Mouse (Mus musculus): ENCODE measurements around the gene Mgll. TPM values are rescaled to one million over a fixed set of nuclear protein-coding genes. Genes with fewer than 3 reads are reported as not detected.

The Mgll gene
- total RNA-seq, 2 experiments from 2014 or later, result 197 to 247 TPM

GRCm38 (mm10) chr6:88826545-88826944 is 102.3 kb downstream of the Mgll start:
- peak; percentile 61 to 66 for DNase-seq (ENCODE audit: low spot score in 2 of 2)

- no peak for DNase-seq (ENCODE audit: low spot score in 2 of 2)
These were observed 102.8 kb downstream of the Mgll start for GRCm38 (mm10) chr6:88826965-88827364.

GRCm38 (mm10) chr6:88827395-88828205 is 103.4 kb downstream of the Mgll start:
- no peak for DNase-seq (ENCODE audit: low spot score in 2 of 2)

- no peak for DNase-seq (ENCODE audit: low spot score in 2 of 2)
These were observed 104.2 kb downstream of the Mgll start for GRCm38 (mm10) chr6:88828206-88829009.

GRCm38 (mm10) chr6:88829579-88829978 is 105.4 kb downstream of the Mgll start:
- no peak for DNase-seq (ENCODE audit: low spot score in 2 of 2)

GRCm38 (mm10) chr6:88830112-88830702 is 106.0 kb downstream of the Mgll start:
- DNase-seq (ENCODE audit: low spot score in 2 of 2), result no peak

GRCm38 (mm10) chr6:88831456-88831855 is 107.2 kb downstream of the Mgll start:
- DNase-seq (ENCODE audit: low spot score in 2 of 2), result peak; percentile 57 to 74

- DNase-seq (ENCODE audit: low spot score in 2 of 2), result no peak
These were observed 108.5 kb downstream of the Mgll start for GRCm38 (mm10) chr6:88832663-88833062.

- no peak for DNase-seq (ENCODE audit: low spot score in 2 of 2)
These were observed 109.3 kb downstream of the Mgll start for GRCm38 (mm10) chr6:88833340-88834140.

- DNase-seq (ENCODE audit: low spot score in 2 of 2), result no peak
These were observed 110.8 kb downstream of the Mgll start for GRCm38 (mm10) chr6:88835047-88835446.

GRCm38 (mm10) chr6:88836178-88836819 is 112.1 kb downstream of the Mgll start:
- no peak for DNase-seq (ENCODE audit: low spot score in 2 of 2)

GRCm38 (mm10) chr6:88837999-88838398 is 113.8 kb downstream of the Mgll start:
- DNase-seq (ENCODE audit: low spot score in 2 of 2), result no peak

GRCm38 (mm10) chr6:88838613-88839012 is 114.4 kb downstream of the Mgll start:
- DNase-seq (ENCODE audit: low spot score in 2 of 2), result no peak

GRCm38 (mm10) chr6:88839135-88839970 is 115.1 kb downstream of the Mgll start:
- no peak for DNase-seq (ENCODE audit: low spot score in 2 of 2)

GRCm38 (mm10) chr6:88840211-88840610 is 116.0 kb downstream of the Mgll start:
- no peak for DNase-seq (ENCODE audit: low spot score in 2 of 2)

GRCm38 (mm10) chr6:88840791-88841513 is 116.7 kb downstream of the Mgll start:
- DNase-seq (ENCODE audit: low spot score in 2 of 2), result no peak

GRCm38 (mm10) chr6:88841514-88841780 is 117.2 kb downstream of the Mgll start:
- DNase-seq (ENCODE audit: low spot score in 2 of 2), result no peak

- DNase-seq (ENCODE audit: low spot score in 2 of 2), result peak; percentile 97 to 99
These were observed 117.8 kb downstream of the Mgll start, which contains the start of gene Abtb1 for GRCm38 (mm10) chr6:88841781-88842689. Gene Abtb1, minus strand, starts transcription at chr6:88841984.
